Comparison of ENCODE assay signal across 7 mouse cellular contexts in the genomic region with DNA sequence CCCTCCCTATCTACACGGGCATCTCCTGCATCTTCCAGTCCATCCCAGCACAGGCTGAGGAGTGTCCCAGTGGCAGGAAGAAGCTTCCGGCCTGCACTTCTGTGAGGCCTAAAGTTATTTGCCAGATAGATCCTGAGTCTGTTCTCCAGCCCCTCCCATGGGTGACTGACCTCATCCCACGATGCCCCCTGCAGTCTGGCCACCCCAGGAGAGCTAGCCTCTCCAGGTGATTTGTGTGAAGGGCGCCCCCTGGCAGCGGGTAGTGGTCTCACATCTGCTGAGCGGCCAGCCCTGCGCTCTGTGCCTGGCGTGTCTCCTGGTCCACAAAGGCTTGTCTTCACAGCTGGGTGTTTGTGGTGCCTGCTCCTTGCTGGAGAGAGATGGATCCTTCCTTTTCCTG.
DNase-seq lines count a peak whose midpoint lies in the region; ATAC-seq lines count a peak whose summit lies in the region.

No protein-coding gene starts in this region.

- peak overlapping the region; percentile 14; the same call in 1 of the 2 replicates for H3K4me2 ChIP-seq in kidney, embryonic 15.5 days

- peak; percentile 73 for DNase-seq in ES-CJ7 (ENCODE audit: low read depth, low spot score)
- peak; percentile 65 for DNase-seq in adrenal gland, adult 2 months
- DNase-seq in gastrocnemius, postnatal 14 days = peak; percentile 71
- DNase-seq in lung, postnatal 4 days = peak; percentile 71 to 76
- DNase-seq in testis, postnatal 10 days (ENCODE audit: low spot score) = peak; percentile 84
- DNase-seq in cerebellum, adult 18-20 months = no peak

- peaks cover 100% of the 10 kb centered on the region for H3K4me1 ChIP-seq in kidney, embryonic 15.5 days

- no peak overlapping the region for H3K9ac ChIP-seq in kidney, embryonic 15.5 days

- ATAC-seq in kidney, embryonic 15.5 days (replicated peaks; ENCODE audit: low FRiP score) = no peak

- intact Hi-C loops in gastrocnemius, postnatal 14 days (cut with DNase I; ENCODE audit: low total_unique reads) = loop anchor here (5.0 to 10.0 kb wide), 3 partner anchors 41 to 78 kb away; no protein-coding TSS in a partner anchor

- H3K27ac ChIP-seq in kidney, embryonic 15.5 days = peak overlapping the region; percentile 88

- 45% methylated on average over 8 of the region's 8 CpGs for WGBS in kidney, embryonic 15.5 days

- no peaks in the 10 kb centered on the region for H3K36me3 ChIP-seq in kidney, embryonic 15.5 days

- no peak overlapping the region for H3K4me3 ChIP-seq in kidney, embryonic 15.5 days (replicated peaks)

- no peaks in the 10 kb centered on the region for H3K9me3 ChIP-seq in kidney, embryonic 15.5 days (replicated peaks)

- H3K27me3 ChIP-seq in kidney, embryonic 15.5 days = no peaks in the 10 kb centered on the region

Comparison
In these comparisons a context has a peak if more than half of its experiments do, and no peak if none do; other contexts are left out.
1. DNase-seq: peak in ES-CJ7 (single experiment), adrenal gland, adult 2 months (single experiment), gastrocnemius, postnatal 14 days (single experiment), lung, postnatal 4 days (2 of 2) and testis, postnatal 10 days (single experiment); none in cerebellum, adult 18-20 months (0 of 2).